Mouse (Mus musculus): ENCODE measurements at regions not wholly inside any gene's neighbourhood (a gene's known extent, or its start where the extent isn't known, plus 50 kb on each side); places are given as distances from the start of the nearest gene placed in this dataset.

DNA sequence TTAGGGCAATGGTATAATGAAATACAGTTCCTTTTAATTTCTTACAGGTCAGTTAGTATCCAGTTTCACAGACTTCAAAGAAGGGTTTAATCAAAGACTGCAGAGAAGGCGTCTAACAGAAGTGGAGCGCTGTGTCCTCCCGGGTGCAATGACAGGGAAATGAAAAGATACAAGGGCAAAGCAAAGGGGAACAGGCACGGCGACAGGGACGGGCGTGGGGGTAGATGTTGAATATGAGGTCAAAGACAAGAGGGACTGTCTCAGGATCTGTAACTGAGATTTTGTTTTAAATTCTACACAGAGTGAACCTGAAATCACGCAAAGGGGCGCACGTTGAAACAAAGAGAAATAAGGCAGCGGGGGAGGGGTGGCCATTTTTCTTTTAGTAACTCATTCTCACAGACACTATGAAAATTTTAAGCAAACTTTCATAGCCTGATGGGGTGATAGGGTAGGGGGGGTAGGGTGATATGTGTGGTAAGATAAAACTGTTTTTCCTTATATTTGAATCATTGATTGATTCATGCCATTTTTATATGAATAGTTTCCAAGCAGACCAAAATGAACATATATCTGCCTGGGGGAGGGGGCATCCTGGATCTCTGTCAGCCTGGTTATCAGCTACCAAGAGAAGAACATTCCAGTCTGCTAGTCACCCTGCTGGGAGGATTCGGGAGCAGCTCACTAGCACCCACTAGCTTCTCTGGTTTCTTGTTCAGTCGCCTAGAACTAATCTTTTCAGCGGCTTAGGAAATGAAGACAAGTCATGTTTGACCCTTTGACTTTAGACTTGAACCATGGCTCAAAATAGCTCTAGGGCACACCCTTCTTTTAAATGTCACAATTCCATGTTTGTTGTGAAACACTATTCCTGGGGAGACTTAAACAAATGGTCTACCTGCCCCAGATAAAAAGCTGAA, 139.1 kb upstream of the Map3k7 start:
- peak; percentile 37 to 40 for DNase-seq (ENCODE audit: low spot score in 2 of 2)

DNA sequence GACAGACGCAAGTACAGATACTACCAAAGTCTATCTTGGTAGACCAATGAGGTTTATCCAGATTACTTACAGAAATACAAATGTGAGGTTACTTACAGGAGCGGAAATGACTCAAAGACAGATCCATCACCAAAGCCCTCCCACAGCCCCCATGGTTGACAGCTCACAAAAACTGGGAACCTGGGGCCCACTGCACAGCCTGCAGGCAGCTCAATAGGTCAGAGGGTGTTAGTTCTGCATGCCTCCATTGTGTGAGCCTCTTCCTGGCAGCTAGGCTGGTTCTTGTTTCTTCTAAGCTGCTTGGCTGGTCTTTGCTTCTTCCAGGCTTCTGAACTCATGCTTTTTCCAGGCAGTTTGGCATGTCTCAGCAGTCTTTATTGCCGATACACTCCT, 138.5 kb upstream of the Map3k7 start:
- no peak for DNase-seq (ENCODE audit: low spot score in 2 of 2)

DNA sequence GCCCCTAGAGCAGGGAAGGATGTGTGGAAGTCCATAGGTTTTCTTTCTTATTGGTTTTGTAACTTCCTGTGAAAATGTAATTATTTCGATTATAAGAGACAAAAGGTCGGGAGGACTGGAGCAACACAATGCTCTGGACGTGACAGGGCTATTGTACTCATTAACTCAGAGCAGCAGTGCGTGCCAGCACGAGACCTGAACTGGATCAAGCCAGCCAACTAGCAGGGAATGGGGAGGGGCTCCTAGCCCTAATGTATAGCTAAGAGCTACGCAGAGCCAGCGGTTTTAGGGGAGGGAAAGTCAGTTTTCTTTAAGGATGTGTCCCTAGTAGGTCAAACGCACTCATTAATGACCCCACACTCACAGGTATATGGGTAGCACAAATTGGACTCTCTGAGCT, 137.2 kb upstream of the Map3k7 start:
- DNase-seq (ENCODE audit: low spot score in 2 of 2): no peak

DNA sequence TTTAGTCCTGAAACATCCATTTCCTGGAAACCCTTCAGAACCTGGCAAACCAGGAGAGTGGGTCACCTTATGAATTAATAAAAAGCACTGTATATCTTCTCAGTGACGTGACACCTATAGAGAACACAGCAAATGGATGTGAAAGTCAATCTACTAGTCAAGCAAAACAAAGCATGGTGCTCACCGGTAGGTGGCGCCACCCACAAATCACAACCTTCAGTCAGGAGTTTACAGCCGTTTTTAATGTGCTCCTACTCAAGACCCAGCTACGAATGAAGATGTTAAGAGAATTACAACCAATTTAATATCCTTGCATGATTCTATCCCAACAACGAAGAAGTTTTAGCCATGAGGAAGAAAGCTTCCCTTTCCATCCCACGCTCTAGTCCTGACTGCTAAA, 136.6 kb upstream of the Map3k7 start:
- DNase-seq (ENCODE audit: low spot score in 2 of 2): no peak

DNA sequence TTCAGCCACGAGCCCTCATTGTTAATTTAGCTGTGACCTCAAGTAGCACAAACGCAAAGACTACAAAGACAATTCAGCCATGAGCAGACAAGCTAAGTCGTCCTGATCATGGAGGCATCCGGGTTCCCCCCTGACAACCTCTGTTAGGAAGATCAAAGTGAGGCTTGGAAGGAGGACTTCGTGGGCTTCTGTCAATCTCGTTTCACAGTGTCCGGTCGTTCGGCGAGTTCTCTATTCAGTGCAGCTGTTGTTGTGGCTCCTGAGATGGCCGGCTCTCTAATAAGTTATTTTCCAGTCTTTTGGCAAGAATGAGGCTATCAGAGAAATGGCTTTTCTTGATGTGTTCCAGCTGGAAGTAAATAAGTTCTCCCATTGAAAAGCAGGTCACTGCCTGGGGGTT, 133.7 kb upstream of the Map3k7 start:
- no peak for DNase-seq (ENCODE audit: low spot score in 2 of 2)

DNA sequence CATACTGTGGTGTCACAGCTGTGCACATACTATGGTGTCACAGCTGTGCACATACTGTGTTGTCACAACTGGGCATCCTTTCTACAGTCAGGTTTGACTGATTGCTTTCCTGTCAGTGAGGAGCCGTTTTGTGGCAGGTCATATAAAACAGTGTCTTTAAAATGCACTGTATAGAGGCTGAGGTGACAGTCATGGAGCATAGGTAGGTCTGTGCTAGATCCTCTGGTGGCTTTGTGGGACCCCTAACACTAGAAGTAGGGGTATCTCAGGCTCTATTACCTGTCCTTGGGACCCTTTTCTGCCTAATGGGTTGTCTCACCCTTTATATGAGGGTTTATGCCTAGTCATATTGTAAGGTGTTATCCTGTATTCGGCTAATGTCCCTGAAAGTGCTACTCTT, 132.4 kb upstream of the Map3k7 start:
- DNase-seq (ENCODE audit: low spot score in 2 of 2): no peak

DNA sequence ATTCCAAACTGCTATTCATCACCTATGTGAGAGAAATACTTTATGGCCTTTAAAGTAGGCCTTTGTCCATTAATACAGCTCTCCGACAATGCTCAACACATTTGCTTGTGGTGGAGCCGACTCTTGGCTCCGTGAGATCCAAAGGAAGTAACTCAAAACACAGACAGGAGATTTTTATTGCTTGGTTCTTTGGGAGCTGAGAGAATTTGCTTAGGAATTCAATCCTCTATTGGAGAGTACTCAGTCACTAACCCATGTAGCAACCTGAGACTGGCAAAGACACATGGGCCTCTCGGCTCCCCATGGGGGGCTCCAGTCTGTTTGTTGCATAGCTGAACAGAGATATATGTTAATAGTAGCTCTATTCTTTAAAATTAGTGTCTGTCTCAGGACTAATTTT, 130.1 kb upstream of the Map3k7 start:
- DNase-seq (ENCODE audit: low spot score in 2 of 2): no peak

DNA sequence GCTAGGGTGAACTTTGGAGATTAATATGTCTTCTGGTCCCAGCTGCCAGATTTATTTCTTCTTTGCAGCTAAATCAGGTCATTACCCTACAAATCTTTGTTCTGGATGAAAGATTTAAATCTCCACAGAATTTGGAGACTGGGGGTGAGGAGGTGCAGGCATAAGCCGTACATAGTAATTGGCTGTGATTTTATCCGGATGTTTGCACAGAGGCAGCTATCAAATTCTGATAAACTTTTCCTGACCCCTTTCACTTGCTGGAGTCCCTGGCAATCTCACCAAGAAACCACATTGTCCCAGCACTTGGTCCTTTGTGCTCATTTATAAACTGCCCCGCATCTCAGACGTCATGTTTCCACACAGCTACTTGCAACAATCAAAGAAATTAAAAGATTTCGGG, 128.8 kb upstream of the Map3k7 start:
- DNase-seq (ENCODE audit: low spot score in 2 of 2): no peak

DNA sequence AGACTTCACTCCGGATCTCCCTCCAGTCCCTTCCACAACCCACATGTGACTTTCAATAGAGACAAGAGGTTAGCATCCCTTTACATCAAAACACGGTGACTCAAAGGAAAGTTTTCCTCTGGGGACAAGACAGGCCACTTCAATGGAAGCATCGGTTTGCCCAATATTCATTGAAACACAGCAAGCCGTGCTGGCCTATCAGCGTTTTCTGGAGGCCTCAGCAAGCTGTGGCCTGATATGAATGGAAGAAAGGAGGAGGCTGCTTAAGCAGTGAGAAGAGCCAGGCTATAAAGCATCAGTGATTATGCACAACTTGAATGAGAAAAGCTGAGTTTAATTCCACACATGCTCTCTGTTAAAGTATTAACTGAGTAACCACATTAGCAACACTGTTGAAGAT, 125.3 kb upstream of the Map3k7 start:
- no peak for DNase-seq (ENCODE audit: low spot score in 2 of 2)

DNA sequence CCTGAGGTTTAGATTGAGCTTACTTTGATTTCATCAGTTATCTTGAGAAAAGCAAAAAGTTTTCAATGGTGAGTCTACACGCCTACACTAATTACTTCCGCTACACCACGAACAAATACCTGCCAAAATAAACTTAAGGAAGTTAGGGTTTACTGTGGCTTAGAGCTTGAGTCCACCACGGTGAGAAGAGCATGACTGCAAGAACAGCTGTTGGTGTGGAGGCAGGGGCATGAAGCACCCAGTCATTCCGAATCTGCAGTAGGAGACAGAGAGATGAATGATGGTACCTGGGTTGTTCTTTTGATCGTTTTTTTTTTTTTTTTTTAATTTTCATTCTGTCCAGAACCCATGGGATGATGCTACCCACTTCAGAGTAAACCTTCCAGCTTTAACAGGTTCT, 114.1 kb upstream of the Map3k7 start:
- DNase-seq (ENCODE audit: low spot score in 2 of 2): no peak

DNA sequence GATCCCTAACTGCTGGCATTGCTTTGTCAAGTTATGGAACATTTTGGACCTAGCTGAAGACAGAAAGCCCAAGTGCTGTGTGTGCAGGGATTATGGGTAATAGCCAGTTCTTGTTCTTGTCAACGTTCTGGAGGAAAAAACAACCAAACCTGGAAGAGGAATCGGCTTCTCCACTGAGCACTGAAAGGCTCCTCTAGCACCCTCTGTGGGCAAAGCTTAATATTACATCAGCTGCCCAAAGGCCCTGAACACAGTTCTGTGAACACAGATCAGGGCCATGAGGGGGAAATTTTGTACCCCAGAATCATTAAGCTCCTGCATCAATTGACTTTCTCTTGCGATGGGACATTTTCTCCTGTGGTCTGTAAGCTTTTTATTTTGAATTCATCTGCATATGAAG, 112.9 kb upstream of the Map3k7 start:
- DNase-seq (ENCODE audit: low spot score in 2 of 2): peak in 1 of 2 experiments; percentile 37

DNA sequence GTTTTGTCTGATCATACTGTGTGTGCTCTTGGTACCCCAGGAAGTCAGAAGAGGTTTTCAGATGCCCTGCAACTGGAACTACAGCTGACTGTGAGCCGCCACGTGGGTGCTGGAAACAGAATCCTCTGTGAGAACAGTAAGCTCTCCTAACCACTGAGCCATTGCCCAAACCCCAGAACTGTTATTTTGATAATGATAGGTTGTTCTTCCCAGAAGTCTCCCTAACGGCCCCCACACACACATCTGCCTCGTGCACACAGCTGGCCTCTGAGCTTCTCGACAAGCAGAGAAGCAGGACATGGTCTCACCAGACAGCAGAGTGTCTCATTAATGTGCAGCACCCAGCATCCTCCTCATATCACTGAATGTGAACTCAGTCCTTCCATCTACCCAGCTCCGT, 110.0 kb upstream of the Map3k7 start:
- no peak for DNase-seq (ENCODE audit: low spot score in 2 of 2)

DNA sequence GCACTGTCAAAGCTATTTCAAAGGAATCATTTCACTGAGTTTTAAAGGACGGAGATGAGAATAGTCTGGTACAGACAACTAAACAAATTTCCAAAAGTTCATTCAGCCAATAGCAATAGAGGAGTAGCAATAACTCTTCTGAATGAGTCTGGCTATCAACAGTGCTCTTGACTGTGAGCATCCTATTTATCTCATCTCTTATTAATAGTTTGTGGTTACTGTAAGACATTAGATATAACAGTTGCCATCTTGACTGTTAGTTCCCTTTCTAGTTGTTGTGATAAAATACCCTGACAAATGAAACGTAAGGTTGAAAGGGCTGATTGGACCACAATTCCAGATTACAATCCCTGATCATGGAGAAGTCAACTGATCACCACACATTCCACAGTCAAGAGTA, 103.5 kb upstream of the Map3k7 start:
- no peak for DNase-seq (ENCODE audit: low spot score in 2 of 2)

DNA sequence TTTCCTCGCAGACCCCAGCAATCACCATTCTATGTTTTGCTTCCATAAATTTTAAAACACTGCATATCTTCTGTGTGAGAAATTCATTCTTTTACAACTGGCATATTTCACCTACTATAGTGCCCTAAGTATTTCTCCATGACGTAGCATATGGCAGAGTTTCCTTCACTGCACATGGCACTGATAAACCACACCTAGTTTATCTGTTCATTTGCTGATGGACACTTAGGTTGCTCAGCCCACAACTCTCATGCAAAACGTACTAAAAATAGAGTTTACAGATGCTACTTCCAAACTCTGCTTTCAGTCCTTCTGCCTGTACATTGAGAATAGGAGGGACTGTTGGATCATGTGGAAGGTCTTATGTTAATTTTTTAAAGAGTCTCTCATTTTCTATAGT, 102.7 kb upstream of the Map3k7 start:
- no peak for DNase-seq (ENCODE audit: low spot score in 2 of 2)

DNA sequence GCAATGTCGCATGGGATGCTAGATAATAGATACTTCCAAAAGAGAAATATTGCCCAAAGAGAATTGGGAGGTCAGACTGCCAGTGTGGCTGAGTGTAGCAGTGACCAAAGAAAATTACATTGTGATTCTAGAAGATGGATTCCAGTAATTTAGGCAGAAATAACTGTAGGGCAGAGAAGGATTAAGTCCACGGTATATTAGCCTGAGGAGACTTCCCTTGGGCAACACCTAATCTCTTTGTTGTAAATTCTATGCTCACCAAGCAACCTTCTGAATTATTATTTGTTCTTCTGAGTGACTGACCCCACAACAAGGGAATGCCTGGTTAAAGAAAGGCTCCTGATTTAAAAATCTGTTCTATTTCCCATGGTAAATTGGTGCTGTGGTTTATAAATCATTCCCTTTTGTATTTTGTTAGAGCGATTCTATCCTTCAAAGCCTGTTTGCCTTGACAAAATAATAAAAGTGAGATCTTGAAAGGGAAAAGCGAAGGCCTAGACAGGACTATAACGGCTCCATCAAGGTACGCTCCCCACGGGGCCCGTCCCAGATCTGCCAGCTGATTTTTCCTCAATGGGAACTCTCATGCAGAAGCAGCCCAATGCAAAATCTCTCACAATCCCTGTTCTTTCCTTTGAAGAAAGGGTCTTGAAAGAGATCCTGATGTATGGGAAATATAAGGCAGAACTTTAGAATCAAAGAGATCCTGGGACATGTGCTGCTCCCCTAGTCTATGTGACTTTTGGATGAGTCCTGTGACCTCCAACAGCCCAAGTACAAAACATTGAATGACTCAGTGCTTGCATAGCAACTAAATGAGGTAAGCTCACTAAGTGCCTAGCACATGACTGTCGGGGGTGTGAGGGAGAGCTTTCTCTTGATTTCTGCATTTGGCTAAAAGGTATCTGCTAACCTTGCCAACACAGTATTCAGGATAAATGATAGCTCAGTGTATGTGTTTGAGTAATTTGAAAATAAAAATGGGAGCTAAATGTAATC, 90.6 kb upstream of the Map3k7 start:
- no peak for DNase-seq (ENCODE audit: low spot score in 2 of 2)

DNA sequence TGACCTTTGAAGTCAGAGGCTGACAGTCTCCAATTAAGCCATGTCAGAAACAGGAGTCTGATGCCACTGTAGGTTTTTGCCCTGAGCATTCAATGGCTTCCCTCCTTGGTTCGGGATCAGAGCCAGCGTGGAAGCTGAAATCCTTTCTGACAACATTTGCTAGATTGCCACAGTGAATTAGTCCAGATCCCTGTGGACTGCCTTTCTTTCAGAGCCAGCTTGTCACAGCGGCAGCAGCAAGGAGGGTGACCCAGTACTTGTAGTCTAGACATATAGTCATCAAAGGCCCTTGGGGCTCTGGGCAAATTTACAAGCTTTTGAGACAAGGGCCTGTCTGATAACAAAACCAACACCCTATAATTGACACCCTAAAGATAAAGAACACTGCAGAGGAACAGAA, 86.5 kb upstream of the Map3k7 start:
- DNase-seq (ENCODE audit: low spot score in 2 of 2): no peak

DNA sequence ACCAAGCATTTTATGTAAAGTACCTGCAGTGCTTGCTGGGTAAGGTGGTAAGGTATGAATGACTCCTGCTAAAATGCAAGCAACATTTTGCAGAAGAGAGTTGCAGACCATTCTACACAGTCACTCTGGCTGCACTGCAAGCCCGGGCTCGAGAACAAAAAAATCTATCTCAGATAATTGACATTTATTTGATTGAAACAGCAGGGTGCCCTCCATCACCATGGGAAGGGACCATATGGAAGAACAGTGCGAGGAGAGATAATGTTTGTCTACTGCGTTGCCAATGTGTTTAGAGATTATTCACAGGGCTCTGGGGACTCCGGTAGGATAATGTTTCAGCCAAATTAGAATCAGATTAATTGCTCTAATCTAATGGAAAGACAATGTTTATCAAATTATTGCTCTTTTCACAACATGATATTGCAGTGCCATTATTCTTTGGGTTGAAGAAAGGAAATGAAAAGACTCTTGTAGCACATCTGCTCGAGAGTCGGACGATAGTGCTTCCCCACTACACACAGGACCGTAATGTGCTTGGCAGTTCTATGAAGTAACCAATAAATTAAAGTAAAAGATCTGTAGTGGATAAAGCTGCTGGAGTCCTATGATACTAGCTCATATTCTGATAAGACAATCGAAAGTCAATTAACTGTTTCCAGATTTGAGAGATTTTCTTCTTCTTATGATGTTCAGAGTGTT, 85.3 kb upstream of the Map3k7 start:
- DNase-seq (ENCODE audit: low spot score in 2 of 2): no peak

DNA sequence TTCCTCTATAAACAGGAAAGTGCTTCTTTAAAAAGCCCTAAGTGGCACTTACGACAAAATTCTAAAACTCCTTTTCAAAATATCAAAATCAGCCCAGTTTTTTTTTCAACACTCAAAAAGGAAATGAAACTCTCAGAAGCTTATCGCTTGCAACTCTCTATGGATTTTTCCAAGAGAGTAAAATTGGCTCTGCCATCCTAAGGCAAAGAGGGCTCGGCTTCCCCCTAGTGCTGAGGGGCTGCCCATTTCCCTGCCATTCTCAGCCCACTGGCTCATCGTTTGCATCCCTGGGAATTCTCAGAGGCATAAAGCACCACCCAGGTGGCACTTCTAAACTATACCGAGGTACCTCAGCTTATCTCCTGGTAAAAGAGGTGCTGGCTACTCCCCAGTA, 84.7 kb upstream of the Map3k7 start:
- no peak for DNase-seq (ENCODE audit: low spot score in 2 of 2)

DNA sequence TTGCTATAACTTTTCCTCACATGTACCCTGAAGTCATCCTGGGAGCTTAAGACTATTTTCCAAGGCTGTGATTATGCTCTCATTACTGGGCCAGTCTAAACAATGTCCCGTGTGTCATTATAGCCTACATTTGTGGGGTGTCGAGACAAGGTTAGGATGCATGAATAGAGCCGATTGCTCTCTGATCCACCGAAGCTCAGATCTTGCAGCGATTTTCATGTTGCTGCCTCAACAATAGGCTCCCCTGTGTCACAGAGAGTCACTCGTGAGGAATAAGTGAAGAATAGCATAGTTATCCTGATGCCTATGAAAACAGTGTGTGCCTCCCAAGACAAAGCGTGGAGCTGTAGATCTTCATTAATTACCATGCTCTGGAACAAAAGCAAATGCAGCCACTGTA, 83.7 kb upstream of the Map3k7 start:
- no peak for DNase-seq (ENCODE audit: low spot score in 2 of 2)

DNA sequence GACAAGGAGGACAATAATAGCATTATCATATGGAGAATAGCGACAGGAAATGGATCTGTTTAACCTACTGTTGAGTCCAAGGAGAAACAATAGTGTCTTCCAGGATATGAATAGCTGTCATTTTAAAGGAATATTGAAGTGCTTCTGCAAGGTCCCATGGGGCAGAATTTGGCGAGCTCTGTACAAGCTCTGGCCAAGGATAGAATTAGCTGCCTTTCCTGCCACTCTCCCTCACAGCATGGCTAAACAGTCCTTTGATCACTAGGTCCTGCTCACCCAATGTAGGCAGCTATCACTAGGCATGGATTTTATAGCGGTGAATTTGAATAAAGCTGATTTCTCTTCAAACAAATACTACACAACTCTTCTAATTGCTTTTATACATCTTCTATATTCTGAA, 74.2 kb upstream of the Map3k7 start:
- DNase-seq (ENCODE audit: low spot score in 2 of 2): no peak

DNA sequence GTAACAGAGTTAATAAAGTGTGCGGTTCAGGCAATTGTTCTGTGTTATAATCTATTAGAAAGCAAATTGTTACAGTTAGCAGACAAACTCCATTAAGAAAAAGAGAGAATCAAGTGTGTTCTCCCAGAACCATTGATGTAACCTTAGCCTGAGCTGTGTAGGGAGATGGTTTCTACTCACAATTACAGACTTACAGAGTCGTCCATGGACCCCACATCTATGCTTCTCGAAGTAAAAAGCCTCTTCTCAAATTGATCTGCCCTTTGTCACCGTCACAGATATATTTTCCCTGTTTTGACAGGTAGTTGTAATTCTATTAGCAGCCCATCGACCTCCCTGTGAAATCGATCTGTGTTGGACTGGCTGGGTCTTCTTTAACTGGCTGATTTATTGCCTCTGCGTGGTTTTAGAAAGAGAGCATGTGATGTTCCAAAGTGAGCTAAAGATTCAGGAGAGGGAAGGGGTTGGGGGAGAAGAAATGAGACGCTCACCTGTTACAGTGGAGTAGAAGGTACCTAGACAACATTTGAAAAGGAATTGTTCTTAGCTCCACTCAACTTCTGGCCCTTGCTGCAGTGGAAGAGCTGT, 54.7 kb upstream of the Map3k7 start:
- no peak for DNase-seq (ENCODE audit: low spot score in 2 of 2)
